Mouse (Mus musculus) hindbrain, embryonic 13.5 days (tissue): ENCODE results near the gene Spdef. TPM values are rescaled to one million over a fixed set of nuclear protein-coding genes. Genes with fewer than 3 reads are reported as not detected.

ENCODE experiments used
- ATAC-seq: fragments of 200-750 bp; cut with Nextera tagmentation; 2 replicates; pipeline ENCODE4 v1.8.0; 2017; ENCODE audit warnings: moderate TSS enrichment; ENCODE audit not compliant: low FRiP score
- H3K27ac ChIP-seq: fragments of 300-500 bp; sonication (generic); 2 replicates; pipeline ENCODE4 v1.5.1; 2015; ENCODE audit warnings: inconsistent platforms, mild to moderate bottlenecking, moderate library complexity
- H3K27me3 ChIP-seq: fragments of 300-500 bp; sonication (generic); 2 replicates; pipeline ENCODE4 v1.6.1; 2015; ENCODE audit warnings: mild to moderate bottlenecking, inconsistent platforms
- H3K36me3 ChIP-seq: fragments of 300-500 bp; sonication (generic); 2 replicates; pipeline ENCODE4 v1.6.1; 2015; ENCODE audit warnings: mild to moderate bottlenecking, inconsistent platforms
- H3K4me1 ChIP-seq: fragments of 300-500 bp; sonication (generic); replicated peaks from 2 replicates; pipeline ENCODE4 v1.6.1; 2015; ENCODE audit warnings: inconsistent platforms
- H3K4me2 ChIP-seq: fragments of 300-500 bp; sonication (generic); 2 replicates; pipeline ENCODE4 v1.6.1; 2015; ENCODE audit warnings: inconsistent platforms, mild to moderate bottlenecking, moderate library complexity
- H3K4me3 ChIP-seq: fragments of 300-500 bp; sonication (generic); 2 replicates; pipeline ENCODE4 v1.5.1; 2015; ENCODE audit warnings: mild to moderate bottlenecking, inconsistent platforms
- H3K9ac ChIP-seq: fragments of 300-500 bp; sonication (generic); 2 replicates; pipeline ENCODE4 v1.6.1; 2015; ENCODE audit warnings: mild to moderate bottlenecking, inconsistent platforms
- H3K9me3 ChIP-seq: fragments of 300-500 bp; sonication (generic); 2 replicates; pipeline ENCODE4 v1.6.1; 2016; ENCODE audit warnings: inconsistent platforms
- WGBS: fragments of 180-500 bp; shearing (Covaris S2); methylation state at CpG from one replicate; pipeline ENCODE4 v1.1.7; 2015; 5-methylcytosine and 5-hydroxymethylcytosine counted together
- polyA plus RNA-seq: library from polyadenylated mRNA; unstranded; fragments of >200 nt; fragmentation: Nextera tagmentation; extraction: Ambion mirVana; gene quantifications from 2 replicates; pipeline ENCODE4 v1.2.1, GENCODE M21; 2015

Gene Spdef
- polyA plus RNA-seq, 1 experiment from 2014 or later: 0.60 TPM

DNA sequence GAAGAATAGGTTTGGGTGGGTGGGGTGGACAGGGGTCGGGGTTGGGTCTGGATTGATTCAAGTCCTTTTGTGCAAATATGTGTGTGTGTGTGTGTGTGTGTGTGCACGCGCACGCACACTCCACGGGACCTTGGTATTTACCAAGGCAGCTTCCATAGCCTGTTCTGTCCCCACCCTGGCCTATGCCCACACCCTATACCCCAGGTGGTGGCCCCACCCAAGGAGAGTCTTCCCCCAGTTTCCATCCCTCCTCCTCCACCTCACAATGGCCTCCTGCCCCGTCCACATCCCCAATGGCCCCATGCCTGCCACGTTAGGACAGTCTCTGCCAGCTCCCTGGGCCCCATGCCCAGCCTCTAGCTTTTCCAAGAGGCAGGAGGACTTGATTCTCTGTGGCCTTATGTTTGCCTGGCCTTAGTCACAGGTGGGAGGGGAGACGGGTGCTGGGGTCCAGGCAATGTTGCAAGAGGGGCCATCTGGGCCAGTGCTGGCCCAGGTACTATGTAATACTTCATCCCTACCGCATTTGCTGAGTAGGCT lies 7.6 kb downstream of the Spdef start:
- 73% methylated on average over 9 of the region's 9 CpGs for WGBS
- no peaks in the 10 kb centered on the region for H3K9me3 ChIP-seq
- ATAC-seq: no peak

GRCm38 (mm10) chr17:27720326-27720725 lies 8.4 kb downstream of the Spdef start:
- Histone ChIP-seq H3K27ac (no peak overlapping the region), H3K36me3 (no peaks in the 10 kb centered on the region), H3K4me3 (no peak overlapping the region), H3K27me3 (peaks cover 14% of the 10 kb centered on the region), H3K4me1 (peaks cover 23% of the 10 kb centered on the region), H3K9ac (peak overlapping the region; percentile 40; the same call in 1 of the 2 replicates), H3K4me2 (no peak overlapping the region), H3K9me3 (no peaks in the 10 kb centered on the region)
- WGBS: 39% methylated on average over 9 of the region's 9 CpGs
- ATAC-seq: no peak

More for the DNA sequence above, 7.6 kb downstream of the Spdef start:
- H3K4me2 ChIP-seq: no peak overlapping the region
- peaks cover 30% of the 10 kb centered on the region for H3K4me1 ChIP-seq
- peaks cover 14% of the 10 kb centered on the region for H3K27me3 ChIP-seq
- H3K36me3 ChIP-seq: no peaks in the 10 kb centered on the region
- H3K4me3 ChIP-seq: no peak overlapping the region
- H3K9ac ChIP-seq: no peak overlapping the region
- H3K27ac ChIP-seq: no peak overlapping the region

GRCm38 (mm10) chr17:27719663-27720062 lies 9.1 kb downstream of the Spdef start:
- H3K36me3 ChIP-seq: no peaks in the 10 kb centered on the region
- H3K27ac ChIP-seq: no peak overlapping the region
- H3K4me2 ChIP-seq: no peak overlapping the region
- H3K27me3 ChIP-seq: peaks cover 14% of the 10 kb centered on the region
- H3K4me3 ChIP-seq: no peak overlapping the region
- no peaks in the 10 kb centered on the region for H3K9me3 ChIP-seq
- WGBS: 73% methylated on average over 14 of the region's 14 CpGs
- H3K9ac ChIP-seq: peak overlapping the region; percentile 40; the same call in 1 of the 2 replicates
- no peak for ATAC-seq
- peaks cover 17% of the 10 kb centered on the region for H3K4me1 ChIP-seq

- Histone ChIP-seq H3K4me3 (no peak overlapping the region), H3K9me3 (no peaks in the 10 kb centered on the region), H3K27ac (no peak overlapping the region), H3K27me3 (peaks cover 14% of the 10 kb centered on the region), H3K4me1 (peaks cover 17% of the 10 kb centered on the region), H3K36me3 (no peaks in the 10 kb centered on the region), H3K4me2 (no peak overlapping the region), H3K9ac (no peak overlapping the region)
- 46% methylated on average over 5 of the region's 5 CpGs for WGBS
- ATAC-seq: no peak
Measured at GRCm38 (mm10) chr17:27718250-27718649, 10.5 kb downstream of the Spdef start.

DNA sequence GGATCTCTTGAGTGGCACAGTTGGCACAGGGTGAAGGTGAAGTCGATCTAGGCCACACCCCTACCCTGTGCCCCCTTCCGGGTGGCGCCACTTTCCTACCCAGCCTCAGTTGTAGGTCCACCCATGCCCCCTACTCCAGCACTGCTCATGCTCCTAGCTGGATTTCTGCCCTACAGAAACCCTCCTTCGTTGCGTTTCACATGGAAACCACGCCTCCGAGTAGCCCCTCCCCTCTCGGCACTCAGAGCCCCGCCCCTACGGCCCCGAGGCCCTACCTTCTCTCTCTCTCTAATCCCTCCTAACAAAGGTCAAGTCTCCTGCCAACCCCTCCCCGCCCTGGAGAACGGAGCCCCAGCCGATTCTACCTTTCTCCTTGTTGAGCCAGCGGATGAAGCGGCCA lies 12.0 kb downstream of the Spdef start:
- WGBS: 4% methylated on average over 16 of the region's 16 CpGs
- peaks cover 14% of the 10 kb centered on the region for H3K27me3 ChIP-seq
- ATAC-seq: no peak
- H3K9me3 ChIP-seq: no peaks in the 10 kb centered on the region
- H3K4me2 ChIP-seq: peak overlapping the region; percentile 48
- no peak overlapping the region for H3K27ac ChIP-seq
- H3K4me3 ChIP-seq: peak overlapping the region; percentile 19
- 0 out of 2 replicates have a peak overlapping the region, but pooled peaks have one; percentile 24 for H3K9ac ChIP-seq
- no peaks in the 10 kb centered on the region for H3K36me3 ChIP-seq
- H3K4me1 ChIP-seq: peaks cover 19% of the 10 kb centered on the region

DNA sequence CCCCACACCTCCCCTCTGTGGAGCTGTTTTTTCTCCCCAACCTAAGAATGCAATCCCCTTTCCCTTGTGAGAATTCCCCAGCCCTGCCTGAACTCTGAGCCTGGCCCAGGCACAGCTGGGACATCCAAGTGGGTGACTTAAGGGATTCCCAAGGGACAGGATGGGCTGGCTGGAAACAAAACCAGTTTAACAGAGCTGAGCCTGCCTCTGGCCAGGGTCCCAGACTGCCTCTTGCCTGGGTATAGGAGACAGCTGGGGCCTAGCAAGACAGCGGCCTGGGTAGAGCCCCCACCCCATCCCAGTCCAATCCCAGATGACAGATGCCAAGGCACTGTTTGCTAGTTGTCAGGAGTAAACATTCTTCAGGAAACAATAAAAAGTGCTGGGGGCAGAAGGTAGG lies 15.9 kb downstream of the Spdef start:
- 52% methylated on average over 1 of the region's 1 CpGs for WGBS
- no peak for ATAC-seq
- H3K36me3 ChIP-seq: no peaks in the 10 kb centered on the region
- H3K27me3 ChIP-seq: peaks cover 21% of the 10 kb centered on the region
- H3K27ac ChIP-seq: 0 out of 2 replicates have a peak overlapping the region, but pooled peaks have one; percentile 30
- no peak overlapping the region for H3K4me3 ChIP-seq
- no peak overlapping the region for H3K9ac ChIP-seq
- H3K9me3 ChIP-seq: no peaks in the 10 kb centered on the region
- peaks cover 18% of the 10 kb centered on the region for H3K4me1 ChIP-seq
- no peak overlapping the region for H3K4me2 ChIP-seq

GRCm38 (mm10) chr17:27709650-27710049 lies 19.1 kb downstream of the Spdef start:
- Histone ChIP-seq H3K9me3 (no peaks in the 10 kb centered on the region), H3K27ac (no peak overlapping the region), H3K4me1 (peaks cover 12% of the 10 kb centered on the region), H3K4me3 (no peak overlapping the region), H3K9ac (no peak overlapping the region), H3K4me2 (no peak overlapping the region), H3K27me3 (peaks cover 34% of the 10 kb centered on the region), H3K36me3 (peaks cover 5% of the 10 kb centered on the region)
- no peak for ATAC-seq
- 73% methylated on average over 5 of the region's 5 CpGs for WGBS

DNA sequence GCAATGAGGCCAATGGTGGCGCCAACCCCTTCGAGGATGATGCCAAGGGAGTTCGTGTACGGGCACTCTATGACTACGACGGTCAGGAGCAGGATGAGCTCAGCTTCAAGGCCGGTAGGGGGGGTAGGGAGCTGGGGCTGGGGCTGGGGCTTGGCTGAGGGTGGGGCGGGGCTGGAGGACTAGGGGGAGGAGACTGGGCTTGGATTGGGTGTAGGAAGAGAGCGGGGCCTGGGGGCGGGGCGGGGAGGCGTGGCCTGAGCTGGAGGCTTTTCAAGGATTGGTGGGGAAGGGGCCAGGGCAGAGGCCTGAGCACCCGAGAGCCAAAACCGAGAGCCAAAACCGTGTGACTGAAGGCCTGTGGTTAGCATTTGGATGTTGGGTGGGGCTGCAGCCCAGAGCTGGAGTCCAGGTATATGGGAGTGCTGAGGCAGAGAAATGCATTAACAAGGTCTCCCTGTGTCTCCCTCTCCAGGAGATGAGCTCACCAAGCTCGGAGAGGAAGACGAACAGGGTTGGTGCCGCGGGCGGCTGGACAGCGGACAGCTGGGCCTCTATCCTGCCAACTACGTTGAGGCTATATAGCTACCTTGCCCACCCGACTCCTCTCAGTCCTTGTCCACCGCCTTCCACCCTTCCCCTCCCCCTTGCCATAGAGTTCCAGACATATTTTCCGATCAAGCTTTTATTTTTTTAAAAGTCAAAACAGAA lies 20.6 kb downstream of the Spdef start:
- H3K4me1 ChIP-seq: peaks cover 10% of the 10 kb centered on the region
- peaks cover 5% of the 10 kb centered on the region for H3K36me3 ChIP-seq
- no peaks in the 10 kb centered on the region for H3K9me3 ChIP-seq
- no peak overlapping the region; the same call in 1 of the 2 replicates for H3K9ac ChIP-seq
- peaks cover 41% of the 10 kb centered on the region for H3K27me3 ChIP-seq
- H3K4me2 ChIP-seq: peak overlapping the region; percentile 47
- peak; percentile 79 for ATAC-seq
- peak overlapping the region; percentile 27 for H3K4me3 ChIP-seq
- WGBS: 6% methylated on average over 25 of the region's 25 CpGs
- H3K27ac ChIP-seq: no peak overlapping the region

DNA sequence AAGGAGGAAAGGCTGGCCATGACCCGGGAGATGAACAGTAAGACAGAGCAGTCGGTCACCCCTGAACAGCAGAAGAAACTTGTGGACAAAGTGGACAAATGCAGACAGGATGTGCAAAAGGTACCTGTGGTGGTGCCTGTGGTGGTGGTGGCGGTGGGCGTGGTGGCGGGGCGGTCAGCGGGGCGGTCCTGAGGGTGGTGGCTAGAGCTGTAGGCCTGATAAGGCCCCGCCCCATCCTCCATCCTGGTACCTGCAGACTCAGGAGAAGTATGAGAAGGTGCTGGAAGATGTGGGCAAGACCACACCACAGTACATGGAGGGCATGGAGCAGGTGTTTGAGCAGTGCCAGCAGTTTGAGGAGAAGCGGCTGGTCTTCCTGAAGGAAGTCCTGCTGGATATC lies 23.1 kb downstream of the Spdef start:
- Histone ChIP-seq H3K4me3 (no peak overlapping the region), H3K9me3 (no peaks in the 10 kb centered on the region), H3K4me2 (no peak overlapping the region), H3K4me1 (peaks cover 28% of the 10 kb centered on the region), H3K9ac (no peak overlapping the region), H3K27ac (no peak overlapping the region), H3K36me3 (peaks cover 5% of the 10 kb centered on the region), H3K27me3 (peaks cover 41% of the 10 kb centered on the region)
- 37% methylated on average over 10 of the region's 10 CpGs for WGBS
- no peak for ATAC-seq

DNA sequence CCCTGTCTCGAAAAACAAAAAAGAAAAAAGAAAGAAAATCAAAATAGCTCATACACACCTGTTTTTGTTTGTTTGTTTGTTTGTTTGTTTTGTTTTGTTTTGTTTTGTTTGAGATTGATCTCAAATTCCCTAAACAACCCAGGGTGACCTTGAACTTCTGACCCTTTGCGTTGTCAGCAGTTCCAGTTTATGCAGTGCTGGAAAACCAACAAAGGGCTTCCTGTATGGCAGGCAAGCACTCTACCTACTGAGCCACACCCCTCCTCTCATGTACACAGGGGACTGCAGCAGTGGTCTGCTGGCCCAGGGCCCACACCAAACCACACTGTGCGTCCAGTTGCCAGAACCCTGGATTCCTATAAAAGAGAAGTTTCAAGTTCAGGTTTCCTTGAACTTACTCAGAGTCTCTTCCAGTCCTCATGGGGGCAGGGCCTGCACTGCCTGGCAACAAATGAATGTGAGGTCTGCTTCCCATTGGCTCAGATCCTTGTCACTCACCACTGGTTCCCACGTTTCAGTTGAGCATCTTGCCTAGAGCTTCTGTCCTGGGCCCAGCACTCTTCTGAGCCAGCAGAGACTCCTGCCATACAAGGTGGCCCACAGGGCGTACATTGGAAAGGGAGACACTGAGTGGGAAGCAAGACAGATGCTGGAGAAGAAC lies 24.7 kb downstream of the Spdef start:
- ATAC-seq: no peak
- Histone ChIP-seq H3K27me3 (peaks cover 36% of the 10 kb centered on the region), H3K9me3 (no peaks in the 10 kb centered on the region), H3K4me3 (no peak overlapping the region), H3K4me1 (peaks cover 29% of the 10 kb centered on the region), H3K9ac (no peak overlapping the region), H3K27ac (no peak overlapping the region), H3K36me3 (peaks cover 5% of the 10 kb centered on the region), H3K4me2 (no peak overlapping the region)
- 66% methylated on average over 5 of the region's 5 CpGs for WGBS

GRCm38 (mm10) chr17:27702518-27702917 lies 26.2 kb downstream of the Spdef start:
- Histone ChIP-seq H3K4me3 (peak overlapping the region; percentile 9; the same call in 1 of the 2 replicates), H3K4me1 (peaks cover 20% of the 10 kb centered on the region), H3K9ac (peak overlapping the region; percentile 64), H3K27ac (no peak overlapping the region), H3K9me3 (no peaks in the 10 kb centered on the region), H3K36me3 (peaks cover 5% of the 10 kb centered on the region), H3K4me2 (peak overlapping the region; percentile 49), H3K27me3 (peaks cover 31% of the 10 kb centered on the region)
- WGBS: 2% methylated on average over 34 of the region's 34 CpGs
- no peak for ATAC-seq

DNA sequence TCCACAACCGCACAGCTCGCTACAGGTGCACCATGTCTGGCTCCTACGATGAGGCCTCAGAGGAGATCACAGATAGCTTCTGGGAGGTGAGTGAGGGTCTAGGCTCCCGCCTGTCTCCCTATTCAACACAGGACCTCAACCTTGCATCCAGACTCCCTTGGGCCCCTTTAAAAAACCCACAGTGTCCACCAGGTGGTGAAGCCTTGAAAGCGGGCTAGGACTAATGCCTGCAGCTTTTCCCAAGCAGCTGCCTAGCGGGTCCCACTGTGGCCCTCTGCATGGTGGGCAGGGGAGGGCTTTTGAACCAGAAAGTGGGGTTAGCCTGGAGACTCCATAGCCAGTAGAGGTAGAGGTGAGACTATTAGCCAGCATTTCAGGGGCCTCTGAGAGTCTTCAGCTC lies 26.9 kb downstream of the Spdef start:
- H3K9me3 ChIP-seq: no peaks in the 10 kb centered on the region
- H3K9ac ChIP-seq: peak overlapping the region; percentile 31
- no peak overlapping the region for H3K4me3 ChIP-seq
- peaks cover 5% of the 10 kb centered on the region for H3K36me3 ChIP-seq
- H3K27me3 ChIP-seq: peaks cover 26% of the 10 kb centered on the region
- peak overlapping the region; percentile 61 for H3K27ac ChIP-seq
- H3K4me2 ChIP-seq: no peak overlapping the region
- 69% methylated on average over 6 of the region's 6 CpGs for WGBS
- peaks cover 20% of the 10 kb centered on the region for H3K4me1 ChIP-seq
- ATAC-seq: no peak
